Mouse (Mus musculus) hindbrain, embryonic 14.5 days (tissue): ENCODE data around the gene Minpp1. TPM values are rescaled to one million over a fixed set of nuclear protein-coding genes. Genes with fewer than 3 reads are reported as not detected.

Experiments
- ATAC-seq: fragments of 200-750 bp; cut with Nextera tagmentation; 2 replicates; pipeline ENCODE4 v1.8.0; 2017; ENCODE audit warnings: moderate number of reproducible peaks, mild to moderate bottlenecking, moderate TSS enrichment, moderate library complexity; ENCODE audit not compliant: low FRiP score
- DNase-seq: peaks from one replicate; pipeline ENCODE4 v3.0.0-alpha.2; 2015; ENCODE audit warnings: low spot score
- H3K27ac ChIP-seq: fragments of 300-500 bp; sonication (generic); 2 replicates; pipeline ENCODE4 v1.5.1; 2014; ENCODE audit warnings: mild to moderate bottlenecking, moderate library complexity
- H3K27me3 ChIP-seq: fragments of 300-500 bp; sonication (generic); 2 replicates; pipeline ENCODE4 v1.6.1; 2014; ENCODE audit warnings: mild to moderate bottlenecking, low read length, mixed read lengths; ENCODE audit not compliant: control insufficient read depth, insufficient read depth
- H3K36me3 ChIP-seq: fragments of 300-500 bp; sonication (generic); replicated peaks from 2 replicates; pipeline ENCODE4 v1.6.1; 2014; ENCODE audit not compliant: control insufficient read depth, insufficient read depth
- H3K4me1 ChIP-seq: fragments of 300-500 bp; sonication (generic); replicated peaks from 2 replicates; pipeline ENCODE4 v1.6.1; 2014; ENCODE audit warnings: antibody characterized with exemption, low read length, mixed read lengths; ENCODE audit not compliant: control insufficient read depth, insufficient read depth
- H3K4me2 ChIP-seq: fragments of 300-500 bp; sonication (generic); replicated peaks from 2 replicates; pipeline ENCODE4 v1.6.1; 2014; ENCODE audit warnings: mild to moderate bottlenecking, moderate library complexity
- H3K4me3 ChIP-seq: fragments of 300-500 bp; sonication (generic); replicated peaks from 2 replicates; pipeline ENCODE4 v1.5.1; 2014; ENCODE audit warnings: mild to moderate bottlenecking, low read length
- H3K9ac ChIP-seq: fragments of 300-500 bp; sonication (generic); 2 replicates; pipeline ENCODE4 v1.6.1; 2014
- H3K9me3 ChIP-seq: fragments of 300-500 bp; sonication (generic); 2 replicates; pipeline ENCODE4 v1.6.1; 2016; ENCODE audit warnings: low read length; ENCODE audit not compliant: control insufficient read depth
- WGBS: fragments of 180-500 bp; shearing (Covaris S2); extraction: QIAGEN DNeasy Blood & Tissue Kit; methylation state at CpG from one replicate; pipeline ENCODE4 v1.1.7; 2014; 5-methylcytosine and 5-hydroxymethylcytosine counted together
- polyA plus RNA-seq: library from polyadenylated mRNA; unstranded; fragments of >200 nt; fragmentation: Nextera tagmentation; extraction: Ambion mirVana; gene quantifications from 2 replicates; pipeline ENCODE4 v1.2.1, GENCODE M21; 2014

Gene Minpp1
- polyA plus RNA-seq, 1 experiment from 2014 or later, result 60.6 TPM

GRCm38 (mm10) chr19:32467325-32467724 lies 18.2 kb upstream of the Minpp1 start:
- 95% methylated on average over 5 of the region's 5 CpGs for WGBS
- no peak overlapping the region for H3K4me2 ChIP-seq
- no peaks in the 10 kb centered on the region for H3K9me3 ChIP-seq
- H3K27me3 ChIP-seq, result no peaks in the 10 kb centered on the region
- H3K4me3 ChIP-seq, result no peak overlapping the region
- ATAC-seq, result no peak
- no peak overlapping the region for H3K9ac ChIP-seq
- no peaks in the 10 kb centered on the region for H3K4me1 ChIP-seq
- no peak overlapping the region for H3K27ac ChIP-seq
- no peaks in the 10 kb centered on the region for H3K36me3 ChIP-seq
- no peak for DNase-seq

- Histone ChIP-seq H3K4me3 (no peak overlapping the region), H3K4me2 (no peak overlapping the region), H3K27ac (no peak overlapping the region), H3K9ac (no peak overlapping the region), H3K27me3 (no peaks in the 10 kb centered on the region), H3K36me3 (no peaks in the 10 kb centered on the region), H3K9me3 (no peaks in the 10 kb centered on the region), H3K4me1 (no peaks in the 10 kb centered on the region)
- DNase-seq (peak; percentile 80), ATAC-seq (no peak; the same call in 1 of the 2 replicates)
- WGBS, result 42% methylated on average over 6 of the region's 6 CpGs
These were observed 15.5 kb upstream of the Minpp1 start for GRCm38 (mm10) chr19:32470059-32470497.

- ATAC-seq (peak; percentile 40; the same call in 1 of the 2 replicates), DNase-seq (no peak)
- no peaks in the 10 kb centered on the region for H3K4me1 ChIP-seq
- no peak overlapping the region for H3K9ac ChIP-seq
- no peak overlapping the region for H3K4me2 ChIP-seq
- H3K36me3 ChIP-seq, result no peaks in the 10 kb centered on the region
- H3K4me3 ChIP-seq, result no peak overlapping the region
- WGBS, result 91% methylated on average over 13 of the region's 13 CpGs
- no peaks in the 10 kb centered on the region for H3K27me3 ChIP-seq
- no peak overlapping the region for H3K27ac ChIP-seq
- no peaks in the 10 kb centered on the region for H3K9me3 ChIP-seq
These were observed 14.9 kb upstream of the Minpp1 start for GRCm38 (mm10) chr19:32470570-32471263.

- DNase-seq, result no peak
- Histone ChIP-seq H3K27ac (no peak overlapping the region), H3K27me3 (no peaks in the 10 kb centered on the region), H3K4me2 (no peak overlapping the region), H3K9ac (no peak overlapping the region), H3K36me3 (no peaks in the 10 kb centered on the region), H3K4me3 (no peak overlapping the region), H3K4me1 (no peaks in the 10 kb centered on the region), H3K9me3 (no peaks in the 10 kb centered on the region)
- ATAC-seq, result no peak
- WGBS, result 88% methylated on average over 12 of the region's 12 CpGs
These were observed 9.4 kb upstream of the Minpp1 start for GRCm38 (mm10) chr19:32476016-32476711.

- Histone ChIP-seq H3K27ac (no peak overlapping the region), H3K4me1 (no peaks in the 10 kb centered on the region), H3K4me3 (no peak overlapping the region), H3K27me3 (no peaks in the 10 kb centered on the region), H3K4me2 (no peak overlapping the region), H3K9me3 (no peaks in the 10 kb centered on the region), H3K36me3 (no peaks in the 10 kb centered on the region), H3K9ac (no peak overlapping the region)
- 84% methylated on average over 4 of the region's 4 CpGs for whole genome bisulfite sequencing
- ATAC-seq (no peak), DNase-seq (no peak)
These were observed 8.9 kb upstream of the Minpp1 start for GRCm38 (mm10) chr19:32476712-32477052.

- DNase-seq (no peak), ATAC-seq (no peak)
- H3K9ac ChIP-seq, result no peak overlapping the region
- no peaks in the 10 kb centered on the region for H3K9me3 ChIP-seq
- 88% methylated on average over 5 of the region's 5 CpGs for WGBS
- H3K27me3 ChIP-seq, result no peaks in the 10 kb centered on the region
- H3K4me3 ChIP-seq, result no peak overlapping the region
- H3K36me3 ChIP-seq, result no peaks in the 10 kb centered on the region
- peaks cover 6% of the 10 kb centered on the region; the same call in 1 of the 2 replicates for H3K4me1 ChIP-seq
- no peak overlapping the region for H3K4me2 ChIP-seq
- no peak overlapping the region for H3K27ac ChIP-seq
These were observed 5.3 kb upstream of the Minpp1 start for GRCm38 (mm10) chr19:32480255-32480654.

- peaks cover 8% of the 10 kb centered on the region; the same call in 1 of the 2 replicates for H3K4me1 ChIP-seq
- no peak overlapping the region for H3K9ac ChIP-seq
- H3K9me3 ChIP-seq, result no peaks in the 10 kb centered on the region
- DNase-seq (no peak), ATAC-seq (no peak)
- no peaks in the 10 kb centered on the region for H3K36me3 ChIP-seq
- H3K27ac ChIP-seq, result no peak overlapping the region
- H3K4me2 ChIP-seq, result no peak overlapping the region
- WGBS, result 89% methylated on average over 8 of the region's 8 CpGs
- no peak overlapping the region for H3K4me3 ChIP-seq
- H3K27me3 ChIP-seq, result no peaks in the 10 kb centered on the region
These were observed 4.7 kb upstream of the Minpp1 start for GRCm38 (mm10) chr19:32480791-32481442.

GRCm38 (mm10) chr19:32481511-32481910 lies 4.1 kb upstream of the Minpp1 start:
- 81% methylated on average over 4 of the region's 4 CpGs for WGBS
- DNase-seq (no peak), ATAC-seq (no peak)
- Histone ChIP-seq H3K27me3 (no peaks in the 10 kb centered on the region), H3K36me3 (no peaks in the 10 kb centered on the region), H3K27ac (no peak overlapping the region), H3K9ac (no peak overlapping the region), H3K9me3 (no peaks in the 10 kb centered on the region), H3K4me1 (peaks cover 8% of the 10 kb centered on the region; the same call in 1 of the 2 replicates), H3K4me3 (no peak overlapping the region), H3K4me2 (no peak overlapping the region)

GRCm38 (mm10) chr19:32484941-32485660 lies 468 bp upstream of the Minpp1 start:
- Histone ChIP-seq H3K4me2 (peak overlapping the region; percentile 90), H3K4me1 (peaks cover 25% of the 10 kb centered on the region), H3K27ac (peak overlapping the region; percentile 92), H3K36me3 (no peaks in the 10 kb centered on the region), H3K9ac (peak overlapping the region; percentile 81), H3K9me3 (no peaks in the 10 kb centered on the region), H3K4me3 (peak overlapping the region; percentile 76), H3K27me3 (no peaks in the 10 kb centered on the region)
- DNase-seq (no peak), ATAC-seq (no peak)
- 19% methylated on average over 13 of the region's 13 CpGs for WGBS
